Mouse (Mus musculus): ENCODE measurements at regions not wholly inside any gene's neighbourhood (a gene's known extent, or its start where the extent isn't known, plus 50 kb on each side); places are given as distances from the start of the nearest gene placed in this dataset.
"Not testable (repeated sequence)": the region's sequence is repeated elsewhere in the genome, so short reads cannot be mapped to it uniquely, and the experiment has no call there.

GRCm38 (mm10) chr14:58390741-58391140 lies 320.4 kb downstream of the Fgf9 start:
- intact Hi-C loops (cut with DNase I): no loop called here

- intact Hi-C loops (cut with DNase I): no loop called here
Observed at GRCm38 (mm10) chr14:58387348-58388000, 317.1 kb downstream of the Fgf9 start.

- intact Hi-C loops (cut with DNase I): loop anchor here (10.0 kb wide), 1 partner anchor 300 kb away; the partner anchor contains the start of gene Fgf9
Observed at GRCm38 (mm10) chr14:58375056-58375455, 304.7 kb downstream of the Fgf9 start.

GRCm38 (mm10) chr14:58356824-58357223 lies 286.5 kb downstream of the Fgf9 start:
- intact Hi-C loops (cut with DNase I): no loop called here

- intact Hi-C loops (cut with DNase I): no loop called here
Observed at GRCm38 (mm10) chr14:58352986-58353385, 282.6 kb downstream of the Fgf9 start.

GRCm38 (mm10) chr14:58336148-58336547 lies 265.8 kb downstream of the Fgf9 start:
- intact Hi-C loops (cut with DNase I): no loop called here

- intact Hi-C loops (cut with DNase I): no loop called here
Observed at GRCm38 (mm10) chr14:58323164-58323563, 252.8 kb downstream of the Fgf9 start.

- intact Hi-C loops (cut with DNase I): no loop called here
Observed at GRCm38 (mm10) chr14:58322461-58322860, 252.1 kb downstream of the Fgf9 start.

GRCm38 (mm10) chr14:58321875-58322274 lies 251.5 kb downstream of the Fgf9 start:
- intact Hi-C loops (cut with DNase I): no loop called here

GRCm38 (mm10) chr14:58321234-58321633 lies 250.9 kb downstream of the Fgf9 start:
- intact Hi-C loops (cut with DNase I): no loop called here

- intact Hi-C loops (cut with DNase I): no loop called here
Observed at GRCm38 (mm10) chr14:58317640-58318039, 247.3 kb downstream of the Fgf9 start.

- intact Hi-C loops (cut with DNase I): no loop called here
Observed at GRCm38 (mm10) chr14:58317231-58317630, 246.9 kb downstream of the Fgf9 start.

- intact Hi-C loops (cut with DNase I): no loop called here
Observed at GRCm38 (mm10) chr14:58307695-58308094, 237.3 kb downstream of the Fgf9 start.

- intact Hi-C loops (cut with DNase I): no loop called here
Observed at GRCm38 (mm10) chr14:58306832-58307521, 236.6 kb downstream of the Fgf9 start.

- intact Hi-C loops (cut with DNase I): no loop called here
Observed at GRCm38 (mm10) chr14:58300411-58300887, 230.1 kb downstream of the Fgf9 start.

- intact Hi-C loops (cut with DNase I): no loop called here
Observed at GRCm38 (mm10) chr14:58286007-58286525, 215.7 kb downstream of the Fgf9 start.

- intact Hi-C loops (cut with DNase I): loop anchor here (5.0 kb wide), 1 partner anchor 210 kb away; the partner anchor contains the start of gene Fgf9
Observed at GRCm38 (mm10) chr14:58282708-58283290, 212.5 kb downstream of the Fgf9 start.

GRCm38 (mm10) chr14:58282264-58282663 lies 211.9 kb downstream of the Fgf9 start:
- intact Hi-C loops (cut with DNase I): loop anchor here (5.0 kb wide), 1 partner anchor 210 kb away; the partner anchor contains the start of gene Fgf9

- intact Hi-C loops (cut with DNase I): not testable (repeated sequence)
Observed at GRCm38 (mm10) chr14:58274440-58274839, 204.1 kb downstream of the Fgf9 start.

GRCm38 (mm10) chr14:58273693-58274419 lies 203.5 kb downstream of the Fgf9 start:
- intact Hi-C loops (cut with DNase I): no loop called here

- intact Hi-C loops (cut with DNase I): no loop called here
Observed at GRCm38 (mm10) chr14:58265373-58265772, 195.0 kb downstream of the Fgf9 start.
